Mouse (Mus musculus) midbrain, embryonic 11.5 days (tissue): ENCODE data around the gene Gm26741. TPM values are rescaled to one million over a fixed set of nuclear protein-coding genes. Genes with fewer than 3 reads are reported as not detected.
"Not testable (repeated sequence)": the region's sequence is repeated elsewhere in the genome, so short reads cannot be mapped to it uniquely, and the experiment has no call there.

Experiments
- ATAC-seq: fragments of 200-750 bp; cut with Nextera tagmentation; 2 replicates; pipeline ENCODE4 v1.8.0; 2017; ENCODE audit warnings: moderate TSS enrichment, moderate library complexity; ENCODE audit not compliant: low FRiP score
- DNase-seq: peaks from one replicate; pipeline ENCODE4 v3.0.0; 2015; ENCODE audit warnings: low spot score; ENCODE audit errors: missing footprints
- H3K27ac ChIP-seq: fragments of 300-500 bp; sonication (generic); 2 replicates; pipeline ENCODE4 v1.5.1; 2014; ENCODE audit warnings: low read depth, low read length
- H3K27me3 ChIP-seq: fragments of 300-500 bp; sonication (generic); 2 replicates; pipeline ENCODE4 v1.6.1; 2014; ENCODE audit warnings: mild to moderate bottlenecking, low read length, moderate library complexity, mixed read lengths; ENCODE audit not compliant: control insufficient read depth, insufficient read depth
- H3K36me3 ChIP-seq: fragments of 300-500 bp; sonication (generic); 2 replicates; pipeline ENCODE4 v1.6.1; 2014; ENCODE audit warnings: mild to moderate bottlenecking, low read length, moderate library complexity, mixed read lengths; ENCODE audit not compliant: control insufficient read depth, insufficient read depth
- H3K4me1 ChIP-seq: fragments of 300-500 bp; sonication (generic); 2 replicates; pipeline ENCODE4 v1.6.1; 2014; ENCODE audit warnings: low read length; ENCODE audit not compliant: control insufficient read depth, insufficient read depth
- H3K4me2 ChIP-seq: fragments of 300-500 bp; sonication (generic); 2 replicates; pipeline ENCODE4 v1.6.1; 2014; ENCODE audit warnings: mild to moderate bottlenecking, moderate library complexity
- H3K4me3 ChIP-seq: fragments of 300-500 bp; sonication (generic); 2 replicates; pipeline ENCODE4 v1.5.1; 2014; ENCODE audit warnings: low read depth, low read length
- H3K9ac ChIP-seq: fragments of 300-500 bp; sonication (generic); 2 replicates; pipeline ENCODE4 v1.6.1; 2014; ENCODE audit warnings: low read length
- H3K9me3 ChIP-seq: fragments of 300-500 bp; sonication (generic); 2 replicates; pipeline ENCODE4 v1.6.1; 2016; ENCODE audit warnings: low read length; ENCODE audit not compliant: control insufficient read depth
- WGBS: fragments of 180-500 bp; shearing (Covaris S2); extraction: QIAGEN DNeasy Blood & Tissue Kit; methylation state at CpG from one replicate; pipeline ENCODE4 v1.1.7; 2014; 5-methylcytosine and 5-hydroxymethylcytosine counted together
- polyA plus RNA-seq: library from polyadenylated mRNA; unstranded; fragments of >200 nt; fragmentation: Nextera tagmentation; extraction: Ambion mirVana; gene quantifications from 2 replicates; pipeline ENCODE4 v1.2.1, GENCODE M21; 2014

Gene Gm26741
- not detected in 2 replicates for polyA plus RNA-seq

DNA sequence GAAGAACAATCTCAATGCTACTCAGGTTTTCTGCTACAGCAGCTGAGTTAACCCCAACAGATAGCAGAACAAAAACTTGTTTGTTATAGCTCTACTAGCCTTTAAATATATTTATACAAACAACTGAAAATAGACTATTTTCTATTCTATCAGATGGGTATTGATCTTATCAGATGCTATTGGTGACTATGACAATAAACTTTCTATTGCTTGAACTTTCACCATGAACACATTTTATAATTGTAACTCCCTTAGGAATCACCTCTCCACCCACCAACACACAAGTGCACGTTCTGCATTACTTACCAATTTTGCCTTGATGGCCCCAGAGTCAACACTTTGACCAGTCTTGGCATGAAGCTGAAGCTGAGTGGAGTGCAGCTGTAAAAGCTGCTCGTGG lies at the start of gene Gm26741:
TSS of gene Gm26741 (plus strand) at position 301 of the 400 bp plus-strand sequence.
- no peak within 1 kb of the TSS for H3K9ac ChIP-seq
- H3K36me3 ChIP-seq: 0 out of 2 replicates have a peak, but pooled peaks cover 2% of the 10 kb centered on the region
- no peak within 1 kb of the TSS for H3K4me2 ChIP-seq
- no peak within 1 kb of the TSS for H3K27ac ChIP-seq
- DNase-seq (no peak), ATAC-seq (no peak)
- H3K9me3 ChIP-seq: no peaks in the 10 kb centered on the region
- no peaks in the 10 kb centered on the region for H3K27me3 ChIP-seq
- WGBS: 89% methylated on average over 2 of the region's 2 CpGs
- no peaks in the 10 kb centered on the region for H3K4me1 ChIP-seq
- no peak within 1 kb of the TSS for H3K4me3 ChIP-seq

DNA sequence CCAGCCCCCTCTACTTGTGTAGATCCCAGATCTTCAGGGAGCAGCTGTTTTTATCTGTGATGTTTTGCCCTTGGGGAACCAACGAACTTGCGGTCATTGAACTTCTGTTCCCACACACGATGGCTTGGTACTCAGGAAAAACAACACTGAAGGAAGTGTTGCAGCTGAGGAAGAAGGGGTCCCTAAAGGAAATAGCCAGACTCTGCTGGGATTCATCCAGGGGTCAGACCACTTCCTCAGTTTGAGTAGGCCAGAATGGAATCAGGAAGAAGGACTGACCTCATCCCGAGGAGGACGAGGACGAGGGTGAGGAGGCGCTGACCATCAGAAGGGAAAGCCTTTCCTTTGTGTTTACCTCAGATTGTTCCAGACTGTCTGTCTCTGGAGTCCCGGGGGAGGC lies 49.4 kb upstream of the Gm26741 start:
- no peak for ATAC-seq
- H3K9ac ChIP-seq: no peak overlapping the region
- no peaks in the 10 kb centered on the region for H3K4me1 ChIP-seq
- H3K27ac ChIP-seq: no peak overlapping the region
- H3K4me2 ChIP-seq: no peak overlapping the region
- no peak overlapping the region for H3K4me3 ChIP-seq
- no peaks in the 10 kb centered on the region for H3K36me3 ChIP-seq
- 83% methylated on average over 8 of the region's 8 CpGs for WGBS
- no peaks in the 10 kb centered on the region for H3K27me3 ChIP-seq
- no peak for DNase-seq
- H3K9me3 ChIP-seq: no peaks in the 10 kb centered on the region

DNA sequence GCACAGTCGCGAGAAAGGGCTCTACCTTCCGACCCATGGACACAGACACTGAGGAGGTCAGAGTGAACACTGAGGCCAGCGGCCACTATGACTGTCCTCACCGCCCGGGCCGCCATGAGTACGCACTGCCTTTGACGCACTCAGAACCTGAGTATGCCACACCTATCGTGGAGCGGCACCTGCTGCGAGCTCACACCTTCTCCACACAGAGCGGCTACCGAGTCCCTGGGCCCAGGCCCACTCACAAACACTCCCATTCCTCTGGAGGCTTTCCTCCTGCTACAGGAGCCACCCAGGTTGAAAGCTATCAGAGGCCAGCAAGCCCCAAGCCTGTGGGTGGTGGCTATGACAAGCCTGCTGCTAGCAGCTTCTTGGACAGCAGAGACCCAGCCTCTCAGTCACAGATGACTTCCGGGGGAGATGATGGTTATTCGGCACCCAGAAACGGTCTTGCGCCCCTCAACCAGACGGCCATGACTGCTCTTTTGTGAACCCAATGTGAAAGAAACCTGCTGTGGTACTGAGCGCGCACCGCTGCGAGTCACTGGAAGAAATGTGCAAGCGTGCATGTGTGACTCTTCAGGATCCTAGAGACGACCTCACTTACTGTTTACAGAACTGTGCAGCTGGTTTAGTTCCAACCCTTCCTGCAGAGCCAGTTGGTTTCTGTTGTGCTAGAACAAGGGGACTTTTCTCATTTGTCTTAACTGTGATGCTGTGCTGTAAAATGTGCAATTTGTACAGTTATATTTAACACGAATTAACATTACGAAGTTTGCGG lies 38.9 kb upstream of the Gm26741 start:
- Histone ChIP-seq H3K27me3 (no peaks in the 10 kb centered on the region), H3K4me3 (no peak overlapping the region), H3K4me2 (no peak overlapping the region), H3K9ac (no peak overlapping the region), H3K9me3 (no peaks in the 10 kb centered on the region), H3K4me1 (no peaks in the 10 kb centered on the region), H3K36me3 (peaks cover 2% of the 10 kb centered on the region; the same call in 1 of the 2 replicates), H3K27ac (no peak overlapping the region)
- ATAC-seq (no peak), DNase-seq (no peak)
- 93% methylated on average over 28 of the region's 28 CpGs for WGBS

DNA sequence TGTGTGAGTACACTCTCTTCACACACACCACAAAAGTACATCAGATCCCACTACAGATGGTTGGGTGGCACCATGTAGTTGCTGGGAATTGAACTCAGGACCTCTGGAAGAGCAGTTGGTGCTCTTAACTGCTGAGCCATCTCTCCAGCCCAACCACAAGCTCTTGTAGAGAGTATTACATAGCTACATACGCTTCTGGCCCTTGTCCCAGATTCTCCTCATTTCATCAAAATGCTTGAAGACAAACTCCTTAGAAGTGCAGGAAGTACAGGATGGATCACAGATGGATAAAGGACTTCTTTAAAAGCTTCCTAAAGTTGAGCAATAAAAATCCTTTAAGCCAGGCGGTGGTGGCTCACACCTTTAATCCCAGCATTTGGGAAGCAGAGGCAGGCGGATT lies 36.6 kb upstream of the Gm26741 start:
- Histone ChIP-seq H3K9ac (no peak overlapping the region), H3K36me3 (peaks cover 2% of the 10 kb centered on the region; the same call in 1 of the 2 replicates), H3K4me1 (no peaks in the 10 kb centered on the region), H3K9me3 (no peaks in the 10 kb centered on the region), H3K27me3 (no peaks in the 10 kb centered on the region), H3K27ac (no peak overlapping the region), H3K4me3 (no peak overlapping the region), H3K4me2 (no peak overlapping the region)
- ATAC-seq (no peak), DNase-seq (no peak)
- 91% methylated on average over 3 of the region's 3 CpGs for WGBS

DNA sequence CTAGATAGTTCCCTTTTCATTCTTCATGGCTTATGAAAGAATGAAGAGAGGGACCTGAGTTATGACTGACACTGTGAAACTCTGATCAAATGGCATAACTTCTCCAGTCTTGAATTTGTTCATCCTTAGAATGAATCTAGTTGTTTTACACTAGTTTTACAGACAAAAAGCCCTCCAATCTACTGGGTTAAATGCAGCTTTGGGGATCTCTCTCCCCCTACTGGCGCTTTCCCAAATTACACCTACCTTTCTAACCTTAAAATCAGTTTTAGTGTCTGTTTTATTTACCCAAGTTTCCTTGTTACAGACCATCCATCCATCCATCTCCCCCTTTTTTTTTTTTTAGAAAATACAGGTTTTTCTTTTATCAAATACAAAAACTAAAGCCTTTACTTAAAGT lies 27.6 kb upstream of the Gm26741 start:
- no peaks in the 10 kb centered on the region; the same call in 1 of the 2 replicates for H3K9me3 ChIP-seq
- H3K27ac ChIP-seq: no peak overlapping the region
- DNase-seq (peak; percentile 94), ATAC-seq (no peak)
- no peak overlapping the region for H3K9ac ChIP-seq
- H3K36me3 ChIP-seq: no peaks in the 10 kb centered on the region
- H3K27me3 ChIP-seq: no peaks in the 10 kb centered on the region
- no peaks in the 10 kb centered on the region for H3K4me1 ChIP-seq
- no peak overlapping the region for H3K4me2 ChIP-seq
- 0% methylated on average over 1 of the region's 1 CpGs for WGBS
- H3K4me3 ChIP-seq: no peak overlapping the region

DNA sequence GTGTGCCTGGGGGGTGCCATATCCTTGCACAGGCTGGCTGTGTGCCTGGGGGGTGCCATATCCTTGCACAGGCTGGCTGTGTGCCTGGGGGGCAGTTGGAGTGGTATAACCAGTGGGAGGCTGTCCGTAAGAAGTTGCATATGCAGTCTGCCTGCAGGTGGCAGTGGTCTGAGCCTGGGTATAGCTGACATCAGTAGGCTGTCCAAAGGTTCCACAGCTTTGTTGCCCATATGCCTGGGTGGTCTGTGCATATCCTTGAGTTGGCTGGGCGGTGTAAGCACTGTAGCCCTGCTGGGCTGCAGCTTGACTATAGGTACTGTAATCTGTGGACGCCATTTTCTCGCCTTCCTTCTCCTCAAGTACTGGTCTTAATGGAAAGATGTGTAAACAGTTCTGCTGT lies 15.2 kb upstream of the Gm26741 start:
- 92% methylated on average over 4 of the region's 4 CpGs for WGBS
- not testable (repeated sequence) for H3K27me3 ChIP-seq, ATAC-seq, H3K27ac ChIP-seq, H3K9ac ChIP-seq, H3K4me3 ChIP-seq, DNase-seq, H3K4me2 ChIP-seq, H3K4me1 ChIP-seq, H3K9me3 ChIP-seq
- peaks cover 11% of the 10 kb centered on the region; the same call in 1 of the 2 replicates for H3K36me3 ChIP-seq

DNA sequence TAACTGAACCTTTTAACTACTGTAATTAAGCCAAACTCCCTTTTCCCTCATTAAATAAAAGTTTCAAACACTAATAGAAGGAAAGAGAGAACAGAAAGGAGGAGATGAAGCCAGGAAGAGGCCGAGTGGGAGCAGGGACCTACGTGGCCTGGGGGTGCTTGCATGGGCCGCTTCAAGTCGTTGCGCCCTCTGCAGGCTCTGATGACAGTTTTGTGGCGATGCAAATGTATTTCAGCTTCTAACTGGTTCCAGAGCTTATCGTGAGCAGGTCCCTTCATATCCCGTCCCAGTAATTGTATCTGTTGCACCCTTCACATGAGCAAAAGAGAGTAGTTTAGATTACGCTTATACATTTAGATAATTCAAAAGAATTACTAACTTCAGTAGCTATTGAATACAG lies 5.4 kb upstream of the Gm26741 start:
- no peak overlapping the region for H3K27ac ChIP-seq
- DNase-seq (no peak), ATAC-seq (no peak)
- no peaks in the 10 kb centered on the region for H3K27me3 ChIP-seq
- no peak overlapping the region for H3K4me2 ChIP-seq
- H3K36me3 ChIP-seq: peaks cover 12% of the 10 kb centered on the region
- H3K9me3 ChIP-seq: no peaks in the 10 kb centered on the region
- no peak overlapping the region for H3K4me3 ChIP-seq
- 73% methylated on average over 9 of the region's 9 CpGs for WGBS
- no peaks in the 10 kb centered on the region for H3K4me1 ChIP-seq
- H3K9ac ChIP-seq: no peak overlapping the region

DNA sequence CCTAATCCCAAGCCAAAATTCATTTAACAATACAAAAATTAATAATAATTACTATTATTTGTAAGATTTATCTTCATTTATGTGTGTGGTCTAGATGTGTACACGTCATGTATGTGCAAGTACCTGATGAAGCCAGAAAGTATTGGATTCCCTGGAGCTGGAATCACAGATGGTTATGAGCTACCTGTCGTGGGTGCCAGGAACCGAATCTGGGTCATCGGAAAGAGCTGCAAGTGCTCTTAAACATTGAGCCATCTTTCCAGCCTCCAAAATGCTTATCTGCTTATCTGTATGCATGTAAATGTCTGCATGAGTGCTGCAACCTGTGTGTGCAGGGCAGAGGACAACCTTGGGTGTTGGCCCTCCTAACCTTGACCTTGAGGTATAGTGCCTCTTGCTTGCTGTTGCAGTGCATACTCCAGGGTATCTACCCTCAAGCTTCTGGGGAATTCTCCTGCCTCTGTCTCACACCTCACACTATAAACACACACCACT lies 1.7 kb downstream of the Gm26741 start:
- Histone ChIP-seq H3K9ac (no peak overlapping the region), H3K4me3 (no peak overlapping the region), H3K27ac (no peak overlapping the region), H3K27me3 (no peaks in the 10 kb centered on the region), H3K4me1 (no peaks in the 10 kb centered on the region), H3K4me2 (no peak overlapping the region), H3K36me3 (no peaks in the 10 kb centered on the region), H3K9me3 (no peaks in the 10 kb centered on the region)
- DNase-seq (no peak), ATAC-seq (no peak)
- WGBS: 98% methylated on average over 4 of the region's 4 CpGs

DNA sequence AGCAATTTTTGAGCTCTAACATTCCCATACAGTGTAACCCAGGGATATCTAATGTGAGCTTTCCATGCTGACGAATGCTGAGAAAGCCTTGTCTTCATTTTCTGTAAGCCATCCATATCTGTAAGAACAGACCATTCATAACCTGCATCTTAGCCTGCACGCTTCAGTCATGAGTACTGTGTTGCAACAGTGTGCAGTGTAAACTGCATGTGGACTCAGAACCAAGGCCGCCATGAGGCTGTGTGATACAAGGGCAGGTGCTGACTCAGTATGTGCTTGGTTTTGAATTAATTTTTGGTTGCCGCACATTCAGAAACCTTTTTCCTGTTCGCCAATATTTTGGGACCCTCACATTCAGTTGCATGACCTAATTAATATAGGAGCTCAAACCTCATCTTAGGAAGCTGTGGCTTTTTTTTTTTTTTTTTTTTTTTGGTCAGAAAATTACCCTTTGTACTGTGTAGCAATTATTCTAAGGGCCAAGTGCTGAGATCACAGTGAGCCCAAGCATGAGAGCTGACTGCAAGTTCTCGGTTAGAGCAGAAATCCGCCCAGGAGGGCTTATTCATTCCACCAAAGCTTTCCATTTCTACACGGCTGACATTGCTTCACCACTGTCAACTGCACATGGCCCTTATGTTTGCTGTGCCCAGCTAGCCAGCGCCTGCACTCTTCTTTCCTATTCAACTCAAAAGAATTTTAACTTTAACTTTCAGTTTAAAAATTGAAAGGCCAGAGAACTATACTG lies 2.5 kb downstream of the Gm26741 start:
- Histone ChIP-seq H3K4me3 (no peak overlapping the region), H3K9ac (no peak overlapping the region), H3K27me3 (no peaks in the 10 kb centered on the region), H3K9me3 (no peaks in the 10 kb centered on the region), H3K4me1 (no peaks in the 10 kb centered on the region), H3K27ac (no peak overlapping the region), H3K4me2 (no peak overlapping the region), H3K36me3 (no peaks in the 10 kb centered on the region)
- 91% methylated on average over 9 of the region's 9 CpGs for WGBS
- DNase-seq (no peak), ATAC-seq (no peak)
